Mouse (Mus musculus) thymus, postnatal 10 days (tissue): ENCODE measurements around the gene Phactr1.
"Not testable (repeated sequence)": the region's sequence is repeated elsewhere in the genome, so short reads cannot be mapped to it uniquely, and the experiment has no call there.

Source experiments
- DNase-seq, 2 experiments: peaks; one replicate each; pipeline ENCODE4 v3.0.0; 2021; ENCODE audit warnings: low spot score in 2 of 2

The Phactr1 gene

GRCm38 (mm10) chr13:42921769-42922450 lies 241.5 kb downstream of the Phactr1 start:
- DNase-seq = no peak

DNA sequence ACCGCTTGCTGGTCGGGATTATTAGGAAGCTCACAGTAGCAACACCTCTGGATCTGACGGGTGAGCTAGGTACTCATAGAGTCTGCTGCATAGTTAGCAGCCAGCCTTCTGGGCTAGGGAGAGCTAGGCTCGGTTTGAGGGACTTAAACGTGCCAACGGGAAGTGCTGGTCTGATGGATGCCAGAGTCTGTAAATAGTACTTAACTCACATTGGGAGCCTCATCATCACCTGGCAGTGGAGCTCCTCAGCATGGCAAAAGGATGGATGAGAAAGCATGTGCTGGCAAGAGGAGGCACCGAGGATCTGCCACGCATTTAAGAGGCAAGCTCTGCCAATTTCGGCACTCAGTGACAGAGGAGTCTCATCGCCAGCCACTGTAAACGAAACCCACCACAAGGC lies 247.4 kb downstream of the Phactr1 start:
- DNase-seq = no peak

GRCm38 (mm10) chr13:42929529-42930235 lies 249.3 kb downstream of the Phactr1 start:
- no peak for DNase-seq

GRCm38 (mm10) chr13:42932046-42932445 lies 251.6 kb downstream of the Phactr1 start:
- no peak for DNase-seq

DNA sequence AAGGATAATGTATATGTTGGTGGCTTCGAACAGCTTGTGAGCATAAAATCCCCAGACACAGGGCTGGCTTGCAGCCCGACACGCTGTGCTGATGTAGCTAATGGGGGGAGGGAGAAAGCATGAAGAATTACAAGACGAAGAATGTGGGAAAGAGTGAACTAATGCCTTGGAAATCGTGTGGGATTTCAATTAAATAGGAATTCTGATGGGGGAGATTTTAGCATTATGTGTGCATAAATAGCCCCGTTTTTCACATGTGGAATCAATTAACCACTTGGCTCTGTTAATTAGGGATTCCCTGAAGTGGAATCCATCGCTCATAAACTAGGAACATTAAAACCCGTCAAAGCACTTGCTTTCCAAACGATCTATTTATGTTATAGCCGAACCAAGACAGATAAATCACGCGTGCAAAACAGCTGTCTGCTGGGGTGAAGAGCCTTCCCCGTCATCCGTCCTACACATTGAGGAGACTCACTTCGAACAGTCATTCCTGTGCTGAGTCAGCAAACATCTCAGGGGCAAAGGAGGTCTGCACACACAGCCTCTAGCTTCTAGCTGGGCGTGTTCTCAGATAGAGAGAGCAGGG lies 254.2 kb downstream of the Phactr1 start:
- no peak for DNase-seq

DNA sequence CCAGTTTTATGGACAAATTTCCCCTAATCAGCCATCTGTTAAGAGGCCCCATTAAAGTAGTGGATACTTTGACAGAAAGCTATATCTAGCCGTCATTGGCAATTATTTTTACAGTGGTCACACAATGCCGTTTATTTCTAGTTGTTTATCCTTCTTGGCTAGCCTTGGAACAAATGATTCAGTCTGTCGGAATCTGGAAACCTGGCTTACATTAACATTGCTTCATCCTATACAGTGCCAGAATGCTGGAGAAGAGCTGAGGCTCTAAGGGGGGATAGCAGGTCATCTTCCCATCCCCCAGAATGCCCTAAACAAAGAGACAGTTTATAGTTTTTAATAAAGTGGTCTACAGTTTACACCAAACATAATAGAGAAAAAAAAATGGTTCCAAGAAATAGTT lies 257.4 kb downstream of the Phactr1 start:
- no peak for DNase-seq

DNA sequence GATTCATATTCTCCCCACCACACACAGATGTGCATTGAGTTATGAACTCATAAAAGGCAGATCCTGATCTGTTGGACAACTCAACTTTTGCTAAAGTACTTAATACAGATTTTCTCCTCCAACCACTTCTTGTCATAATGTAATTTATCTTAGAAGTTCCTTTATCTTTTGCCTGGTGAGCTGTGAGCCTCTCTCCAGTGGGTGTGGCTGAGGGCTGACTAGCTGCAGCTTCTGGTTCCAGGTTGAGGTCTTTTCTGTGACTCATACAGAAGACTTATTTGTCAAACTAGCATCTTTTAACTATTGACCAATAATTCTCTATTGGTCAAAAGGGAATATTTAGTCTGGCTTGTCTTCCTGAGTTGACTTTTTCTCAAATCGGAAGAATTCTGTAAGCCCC lies 257.9 kb downstream of the Phactr1 start:
- no peak for DNase-seq

DNA sequence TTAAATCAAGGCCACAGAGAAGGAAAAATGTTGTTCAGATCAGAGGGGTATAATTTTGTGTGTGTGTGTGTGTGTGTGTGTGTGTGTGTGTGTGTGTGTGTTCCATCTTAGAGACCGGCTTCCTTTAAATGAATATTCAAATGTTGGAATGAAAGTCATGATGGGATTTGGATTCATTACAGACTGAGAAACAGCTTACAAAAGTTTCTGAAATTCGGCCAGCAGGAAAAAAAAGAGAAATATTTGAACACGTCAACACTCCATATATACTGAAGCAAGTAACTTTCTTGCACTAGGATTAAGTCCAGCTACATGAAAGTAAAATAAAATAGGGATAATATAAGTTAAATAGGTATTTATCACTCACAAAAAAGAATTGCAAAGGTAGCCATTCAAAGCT lies 259.8 kb downstream of the Phactr1 start:
- no peak for DNase-seq

DNA sequence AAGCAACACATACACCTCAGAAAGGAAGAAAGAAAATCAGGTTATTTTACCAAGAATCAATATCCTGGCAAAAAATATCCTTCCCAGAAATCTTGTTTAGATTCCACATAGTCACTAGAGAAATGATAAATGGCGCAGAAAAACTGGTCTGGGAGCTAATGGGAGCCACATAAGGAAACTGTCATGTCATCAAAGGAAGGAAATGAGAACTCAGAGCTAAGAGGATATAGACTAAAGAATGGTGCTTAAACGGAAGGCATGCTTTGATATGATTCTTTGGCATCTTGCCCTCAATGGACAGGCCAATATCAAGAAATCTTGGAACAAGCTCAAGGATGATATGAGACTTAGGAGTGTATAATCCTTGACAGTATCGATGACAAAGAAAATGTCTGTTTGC lies 263.7 kb downstream of the Phactr1 start:
- no peak for DNase-seq

DNA sequence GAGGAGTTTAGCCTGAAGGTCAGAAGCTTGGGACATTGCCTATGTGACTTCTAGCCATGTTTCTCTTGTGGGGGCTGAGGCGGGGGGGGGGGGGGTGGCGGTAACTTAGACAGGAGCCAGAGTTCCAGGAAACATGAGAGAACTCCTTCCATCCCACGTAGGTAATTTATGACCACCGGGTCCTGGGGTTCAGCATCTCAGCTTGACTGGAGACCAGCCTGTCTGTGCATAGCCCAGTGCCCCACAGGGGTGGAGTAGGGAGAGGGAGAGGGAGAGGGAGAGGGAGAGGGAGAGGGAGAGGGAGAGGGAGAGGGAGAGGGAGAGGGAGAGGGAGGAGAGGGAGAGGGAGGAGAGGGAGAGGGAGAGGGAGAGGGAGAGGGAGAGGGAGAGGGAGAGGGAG lies 264.8 kb downstream of the Phactr1 start:
- DNase-seq = not testable (repeated sequence)

- no peak for DNase-seq
These were observed 268.4 kb downstream of the Phactr1 start for GRCm38 (mm10) chr13:42948717-42949265.

GRCm38 (mm10) chr13:42949336-42949735 lies 268.9 kb downstream of the Phactr1 start:
- no peak for DNase-seq

GRCm38 (mm10) chr13:42950056-42950455 lies 269.6 kb downstream of the Phactr1 start:
- DNase-seq = no peak

- DNase-seq = no peak
These were observed 271.8 kb downstream of the Phactr1 start for GRCm38 (mm10) chr13:42952037-42952721.

DNA sequence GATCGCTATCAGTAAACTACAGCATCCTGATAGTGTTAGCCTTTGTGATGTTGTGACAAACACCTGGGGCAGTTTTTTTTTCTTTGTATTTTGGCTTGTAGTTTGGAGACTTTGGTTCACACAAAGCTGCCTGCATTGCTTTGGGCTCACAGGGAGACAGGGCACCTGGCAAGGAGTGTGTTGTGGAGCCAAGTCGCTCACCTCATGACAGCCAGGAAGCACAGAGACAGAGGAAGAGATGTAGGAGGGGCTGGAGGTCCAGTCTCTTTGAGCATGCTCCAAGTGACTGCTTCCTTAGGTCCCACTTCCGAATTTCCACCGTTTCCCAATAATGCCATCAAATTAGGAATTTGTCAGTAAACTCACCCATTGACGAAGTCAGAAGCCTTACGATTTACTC lies 272.6 kb downstream of the Phactr1 start:
- no peak for DNase-seq

- DNase-seq = no peak
These were observed 273.7 kb downstream of the Phactr1 start for GRCm38 (mm10) chr13:42954116-42954515.

DNA sequence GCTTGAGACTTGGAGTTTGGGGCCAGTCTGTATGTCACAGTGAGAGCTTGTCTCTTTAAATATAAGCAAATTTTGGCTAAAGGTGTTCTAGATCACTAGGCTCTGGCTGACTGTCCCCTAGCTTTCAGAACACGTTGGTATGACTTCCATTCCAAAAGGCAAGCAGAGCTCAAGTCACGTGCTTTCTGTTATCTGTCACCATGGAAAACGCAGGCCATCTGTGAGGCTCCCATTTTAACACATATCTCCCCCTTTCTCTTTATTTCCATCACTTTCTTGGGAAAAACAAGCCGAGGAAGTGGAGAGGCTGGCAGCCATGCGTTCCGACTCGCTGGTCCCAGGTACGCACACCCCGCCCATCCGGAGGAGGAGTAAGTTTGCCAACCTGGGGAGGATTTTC lies 275.9 kb downstream of the Phactr1 start:
- DNase-seq = no peak

DNA sequence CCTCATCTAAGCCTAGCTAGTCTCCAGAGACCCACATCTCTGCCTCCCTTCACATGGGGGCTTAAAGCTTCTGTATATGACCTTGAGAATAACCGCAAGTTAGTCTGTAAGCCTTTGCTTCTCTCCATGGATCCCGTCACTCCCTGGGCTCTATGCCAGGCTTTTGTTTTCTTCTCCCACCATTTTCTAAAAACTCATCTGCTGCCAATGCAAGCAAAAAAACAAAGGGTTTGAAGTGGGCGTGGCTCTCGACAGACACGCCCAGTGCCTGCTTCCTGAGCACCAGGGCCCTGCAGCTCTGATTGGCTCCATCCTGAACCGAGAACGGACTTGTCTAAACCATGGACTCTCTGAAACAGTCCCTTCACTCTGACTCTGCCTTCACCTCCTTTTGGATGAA lies 277.4 kb downstream of the Phactr1 start:
- no peak for DNase-seq

DNA sequence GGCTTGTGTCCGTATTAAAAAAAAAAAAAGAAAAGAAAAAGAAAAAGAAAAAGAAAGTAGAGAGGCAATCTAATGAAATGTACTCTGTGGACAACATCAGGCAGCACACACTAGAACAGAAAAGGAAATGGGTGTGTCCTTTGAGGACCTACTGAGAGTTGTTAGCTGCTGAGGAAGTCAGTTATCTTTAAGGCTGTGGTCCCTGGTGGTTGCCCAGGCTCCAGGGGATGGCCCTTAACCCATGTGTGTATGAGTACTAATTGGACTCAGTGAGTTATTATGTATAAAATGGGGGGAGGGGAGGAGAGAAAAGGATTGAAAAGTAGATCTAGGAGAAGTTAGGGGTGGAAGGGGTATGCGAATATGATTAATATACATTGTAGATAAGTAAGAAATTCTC lies 278.4 kb downstream of the Phactr1 start:
- DNase-seq = no peak

DNA sequence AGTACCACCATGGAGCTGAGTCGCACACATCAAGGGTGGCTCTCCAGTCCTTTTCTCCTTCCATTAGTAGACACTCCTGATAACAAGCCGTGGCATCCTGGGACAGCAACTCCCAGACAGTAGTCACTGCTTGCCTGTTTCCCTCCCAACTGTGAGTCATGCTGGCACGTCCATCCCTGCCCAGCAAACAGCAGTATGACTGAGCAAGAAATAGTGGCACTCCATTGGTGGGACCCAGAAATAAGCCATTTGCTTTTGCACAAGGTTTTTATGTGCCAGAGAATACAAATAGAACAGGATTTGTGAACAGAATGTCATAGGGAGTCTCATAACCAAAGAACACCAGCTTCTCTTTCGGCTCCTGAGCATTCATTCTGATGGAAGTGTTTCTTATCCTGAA lies 281.1 kb downstream of the Phactr1 start:
- no peak for DNase-seq

DNA sequence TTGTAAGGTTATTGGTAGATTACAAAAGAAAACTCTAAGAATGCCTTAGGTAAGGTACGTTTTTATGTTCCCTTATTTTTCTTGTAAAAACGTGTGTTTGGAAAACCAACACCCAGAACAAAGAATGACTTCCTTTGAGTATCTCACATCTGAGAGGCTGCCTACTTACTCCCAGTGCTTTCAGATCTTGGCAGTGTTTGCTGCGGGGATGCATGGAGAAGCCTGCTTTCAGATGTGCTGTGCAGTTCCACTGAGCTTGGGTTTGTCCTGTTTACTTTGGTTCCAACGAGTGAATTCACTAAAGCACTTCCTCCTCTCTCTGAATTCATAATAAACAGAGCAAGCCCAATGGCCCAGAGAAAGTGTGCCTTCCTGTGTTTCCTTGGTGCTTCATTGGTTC lies 288.1 kb downstream of the Phactr1 start:
- DNase-seq = no peak

GRCm38 (mm10) chr13:42973561-42973960 lies 293.1 kb downstream of the Phactr1 start:
- DNase-seq = no peak
